Mouse (Mus musculus) C2C12 (cell line): ENCODE results near the gene Echdc2.

Experiments used
- CTCF ChIP-seq: IDR thresholded peaks from one replicate; pipeline ENCODE4 v1.5.1; 2011; ENCODE audit not compliant: control insufficient read depth, insufficient read depth, insufficient read length
- MAX ChIP-seq: IDR thresholded peaks from one replicate; pipeline ENCODE4 v1.6.1; 2011; ENCODE audit warnings: mild to moderate bottlenecking, control low read depth
- USF1 ChIP-seq: IDR thresholded peaks from one replicate; pipeline ENCODE4 v1.6.1; 2011; ENCODE audit warnings: low read depth, mild to moderate bottlenecking, control low read depth, moderate library complexity

DNA sequence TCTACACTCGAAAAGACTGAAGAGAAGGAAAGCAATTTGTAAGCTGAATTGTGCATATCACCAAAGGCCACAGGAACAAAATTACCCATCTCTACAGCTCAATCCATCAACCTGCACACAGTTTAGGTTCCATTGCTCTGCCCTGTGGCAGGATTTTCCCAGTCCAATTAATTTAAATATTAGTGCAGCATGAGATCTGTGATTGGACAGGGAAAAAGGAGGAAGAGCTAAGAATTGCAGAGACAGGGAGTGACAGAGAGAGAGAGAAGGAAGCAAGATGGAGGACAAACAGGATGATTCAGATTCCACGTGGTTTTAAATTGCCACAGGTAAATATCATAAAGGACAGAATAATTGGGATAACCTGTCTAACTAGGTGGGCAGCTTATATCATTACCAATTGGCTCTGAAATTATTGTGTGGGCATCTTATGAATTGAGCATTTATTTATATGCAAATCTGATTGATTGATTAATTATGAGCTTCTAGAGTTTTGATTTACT, 27.6 kb downstream of the Echdc2 start:
- TF ChIP-seq CTCF (no peak), MAX (peak; percentile 39), USF1 (no peak)
